11 mouse cellular contexts compared by ENCODE assay signal in genomic region chr5:99354640-99355132, GRCm38 (mm10).
DNase-seq lines count a peak whose midpoint lies in the region; ATAC-seq and TF ChIP-seq lines count a peak whose summit lies in the region.
"Had no signal": no experiment of that assay in that cellular context is flagged by ENCODE, and none has a peak within 500 bp of the region (broad histone marks: within the 10 kb centered on the region; RNA-seq: fewer than 3 reads in every experiment).

No protein-coding gene starts in this region.

- 25% methylated on average over 5 of the region's 5 CpGs for WGBS in heart, postnatal 0 days
- 88% methylated on average over 5 of the region's 5 CpGs for WGBS in thymus, adult 2 months

- DNase-seq in kidney, adult 9 months = peak; percentile 30
- DNase-seq in kidney, postnatal 14 days = no peak
- peak; percentile 57 for DNase-seq in brain, embryonic 14.5 days (ENCODE audit: low read depth)
- DNase-seq in heart, postnatal 0 days (ENCODE audit: low spot score) = peak; percentile 55
- DNase-seq in lung, postnatal 36 days = peak; percentile 67
- no peak for DNase-seq in thymus, adult 2 months
- no peak for DNase-seq in layer of hippocampus, postnatal 10 days (ENCODE audit: low spot score in 2 of 2)
- DNase-seq: cerebellum, postnatal 25 days; thymus, adult 18-20 months had no signal

- no peak overlapping the region for H3K9ac ChIP-seq in heart, postnatal 0 days (replicated peaks; ENCODE audit: low read depth, low read length)
- H3K9ac ChIP-seq: forebrain, embryonic 12.5 days had no signal

- H3K27me3 ChIP-seq in heart, postnatal 0 days (ENCODE audit: control insufficient read depth, insufficient read depth, low read length) = 0 out of 2 replicates have a peak, but pooled peaks cover 3% of the 10 kb centered on the region
- no peaks in the 10 kb centered on the region for H3K27me3 ChIP-seq in thymus, adult 2 months (ENCODE audit: control insufficient read depth, insufficient read depth, low read length)
- H3K27me3 ChIP-seq: forebrain, embryonic 12.5 days had no signal

- no peak for TF ChIP-seq POLR2A in brain, embryonic 14.5 days (IDR thresholded peaks at IDR 0.05; ENCODE audit: borderline replicate concordance, extremely low read depth, insufficient read depth, insufficient read length, poor library complexity, severe bottlenecking)
- TF ChIP-seq POLR2A in thymus, adult 2 months (IDR thresholded peaks at IDR 0.05; ENCODE audit: control insufficient read depth, extremely low read depth, insufficient read depth, low read length, poor library complexity) = no peak

- TF ChIP-seq CTCF in brain, embryonic 14.5 days (IDR thresholded peaks at IDR 0.05; ENCODE audit: borderline replicate concordance, extremely low read depth, insufficient read depth, insufficient read length) = no peak
- TF ChIP-seq CTCF in heart, postnatal 0 days (IDR thresholded peaks at IDR 0.05; ENCODE audit: low read depth) = no peak
- TF ChIP-seq CTCF in thymus, adult 2 months (IDR thresholded peaks at IDR 0.05; ENCODE audit: borderline replicate concordance, control insufficient read depth, extremely low read depth, insufficient read depth, low read length, poor library complexity) = no peak

- H3K9me3 ChIP-seq in heart, postnatal 0 days (replicated peaks; ENCODE audit: control insufficient read depth, low read length) = no peaks in the 10 kb centered on the region
- H3K9me3 ChIP-seq: forebrain, embryonic 12.5 days had no signal

- no peak for TF ChIP-seq EP300 in heart, postnatal 0 days (IDR thresholded peaks at IDR 0.05; ENCODE audit: low read depth)

- H3K4me3 ChIP-seq in heart, postnatal 0 days (ENCODE audit: low read depth, low read length) = no peak overlapping the region
- H3K4me3 ChIP-seq in thymus, adult 2 months (ENCODE audit: control insufficient read depth, insufficient read depth, low read length) = no peak overlapping the region
- H3K4me3 ChIP-seq: forebrain, embryonic 12.5 days had no signal

- H3K4me2 ChIP-seq in heart, postnatal 0 days (ENCODE audit: low read depth, low read length) = no peak overlapping the region
- H3K4me2 ChIP-seq: forebrain, embryonic 12.5 days had no signal

- peak; percentile 66 for ATAC-seq in heart, postnatal 0 days (ENCODE audit: insufficient read depth, low read depth)
- no peak for ATAC-seq in erythroid progenitor cell, adult 5-6 weeks (replicated peaks; ENCODE audit: low FRiP score, poor library complexity, severe bottlenecking)

- H3K4me1 ChIP-seq in heart, postnatal 0 days (ENCODE audit: control insufficient read depth, insufficient read depth) = peaks cover 6% of the 10 kb centered on the region; the same call in 1 of the 2 replicates
- no peaks in the 10 kb centered on the region for H3K4me1 ChIP-seq in thymus, adult 2 months (replicated peaks; ENCODE audit: control insufficient read depth, insufficient read depth, low read length)
- H3K4me1 ChIP-seq: forebrain, embryonic 12.5 days had no signal

- peak overlapping the region; percentile 55 for H3K27ac ChIP-seq in heart, postnatal 0 days (ENCODE audit: low read depth)
- H3K27ac ChIP-seq in thymus, adult 2 months (ENCODE audit: control insufficient read depth, insufficient read depth, low read length) = no peak overlapping the region
- H3K27ac ChIP-seq: forebrain, embryonic 12.5 days had no signal

- no peaks in the 10 kb centered on the region for H3K36me3 ChIP-seq in heart, postnatal 0 days (replicated peaks; ENCODE audit: control insufficient read depth, insufficient read depth, low read length)
- H3K36me3 ChIP-seq in thymus, adult 2 months (ENCODE audit: control insufficient read depth, insufficient read depth, low read length) = no peaks in the 10 kb centered on the region
- H3K36me3 ChIP-seq: forebrain, embryonic 12.5 days had no signal

Comparison
In these comparisons a context has a peak if more than half of its experiments do, and no peak if none do; other contexts are left out.
1. DNase-seq: peak in kidney, adult 9 months (single experiment), brain, embryonic 14.5 days (single experiment), heart, postnatal 0 days (single experiment) and lung, postnatal 36 days (single experiment); none in kidney, postnatal 14 days (single experiment), thymus, adult 2 months (single experiment) and layer of hippocampus, postnatal 10 days (0 of 2).